Mouse (Mus musculus) heart, embryonic 14.5 days (tissue): Measurements from ENCODE around the gene Cd2bp2. TPM values are rescaled to one million over a fixed set of nuclear protein-coding genes. Genes with fewer than 3 reads are reported as not detected.

Experiments used
- ATAC-seq: fragments of 200-750 bp; cut with Nextera tagmentation; 2 replicates; pipeline ENCODE4 v1.8.0; 2017; ENCODE audit warnings: low read depth, moderate TSS enrichment; ENCODE audit not compliant: insufficient number of reproducible peaks, insufficient read depth, low FRiP score
- H3K27ac ChIP-seq, 2 experiments: fragments of 200-500 bp in 1 of 2; fragments of 300-500 bp in 1 of 2; sonication (generic) in 1 of 2; replicated peaks in 1 of 2; 2 replicates each; pipeline ENCODE4 v1.5.1; 2012 to 2014; ENCODE audit warnings: low read depth in 2 of 2, low read length in 2 of 2, control low read depth in 1 of 2, mild to moderate bottlenecking in 1 of 2, mixed read lengths in 1 of 2; ENCODE audit not compliant: control insufficient read depth in 1 of 2, insufficient read depth in 1 of 2
- H3K27me3 ChIP-seq: fragments of 300-500 bp; sonication (generic); 2 replicates; pipeline ENCODE4 v1.6.1; 2014; ENCODE audit warnings: mild to moderate bottlenecking, low read length, control low read depth; ENCODE audit not compliant: control insufficient read depth, insufficient read depth
- H3K36me3 ChIP-seq: fragments of 300-500 bp; sonication (generic); 2 replicates; pipeline ENCODE4 v1.6.1; 2014; ENCODE audit warnings: mild to moderate bottlenecking, control low read depth, low read length, mixed read lengths; ENCODE audit not compliant: control insufficient read depth, insufficient read depth
- H3K4me1 ChIP-seq, 2 experiments: fragments of 200-500 bp in 1 of 2; fragments of 300-500 bp in 1 of 2; sonication (generic) in 1 of 2; 2 replicates each; pipeline ENCODE4 v1.6.1; 2012 to 2014; ENCODE audit warnings: low read length in 2 of 2, control low read depth in 1 of 2, mixed read lengths in 1 of 2; ENCODE audit not compliant: control insufficient read depth in 2 of 2, insufficient read depth in 2 of 2
- H3K4me2 ChIP-seq: fragments of 300-500 bp; sonication (generic); 2 replicates; pipeline ENCODE4 v1.6.1; 2014; ENCODE audit warnings: mild to moderate bottlenecking, low read length
- H3K4me3 ChIP-seq, 2 experiments: fragments of 200-500 bp in 1 of 2; fragments of 300-500 bp in 1 of 2; sonication (generic) in 1 of 2; 2 replicates each; pipeline ENCODE4 v1.5.1; 2012 to 2014; ENCODE audit warnings: low read length in 2 of 2, mild to moderate bottlenecking in 2 of 2, control low read depth in 1 of 2, low read depth in 1 of 2, moderate library complexity in 1 of 2; ENCODE audit not compliant: control insufficient read depth in 1 of 2, insufficient read depth in 1 of 2
- H3K9ac ChIP-seq: fragments of 300-500 bp; sonication (generic); 2 replicates; pipeline ENCODE4 v1.6.1; 2014; ENCODE audit warnings: mild to moderate bottlenecking, low read length
- H3K9me3 ChIP-seq: fragments of 300-500 bp; sonication (generic); 2 replicates; pipeline ENCODE4 v1.6.1; 2016; ENCODE audit warnings: low read length, control low read depth; ENCODE audit not compliant: control insufficient read depth
- WGBS: fragments of 180-500 bp; shearing (Covaris S2); extraction: QIAGEN DNeasy Blood & Tissue Kit; methylation state at CpG from one replicate; pipeline ENCODE4 v1.1.7; 2014; 5-methylcytosine and 5-hydroxymethylcytosine counted together
- polyA plus RNA-seq: library from polyadenylated mRNA; unstranded; fragments of >200 nt; fragmentation: Nextera tagmentation; extraction: Ambion mirVana; gene quantifications from 2 replicates; pipeline ENCODE4 v1.2.1, GENCODE M21; 2014

The Cd2bp2 gene
- polyA plus RNA-seq, 1 experiment from 2014 or later: 34.8 TPM

DNA sequence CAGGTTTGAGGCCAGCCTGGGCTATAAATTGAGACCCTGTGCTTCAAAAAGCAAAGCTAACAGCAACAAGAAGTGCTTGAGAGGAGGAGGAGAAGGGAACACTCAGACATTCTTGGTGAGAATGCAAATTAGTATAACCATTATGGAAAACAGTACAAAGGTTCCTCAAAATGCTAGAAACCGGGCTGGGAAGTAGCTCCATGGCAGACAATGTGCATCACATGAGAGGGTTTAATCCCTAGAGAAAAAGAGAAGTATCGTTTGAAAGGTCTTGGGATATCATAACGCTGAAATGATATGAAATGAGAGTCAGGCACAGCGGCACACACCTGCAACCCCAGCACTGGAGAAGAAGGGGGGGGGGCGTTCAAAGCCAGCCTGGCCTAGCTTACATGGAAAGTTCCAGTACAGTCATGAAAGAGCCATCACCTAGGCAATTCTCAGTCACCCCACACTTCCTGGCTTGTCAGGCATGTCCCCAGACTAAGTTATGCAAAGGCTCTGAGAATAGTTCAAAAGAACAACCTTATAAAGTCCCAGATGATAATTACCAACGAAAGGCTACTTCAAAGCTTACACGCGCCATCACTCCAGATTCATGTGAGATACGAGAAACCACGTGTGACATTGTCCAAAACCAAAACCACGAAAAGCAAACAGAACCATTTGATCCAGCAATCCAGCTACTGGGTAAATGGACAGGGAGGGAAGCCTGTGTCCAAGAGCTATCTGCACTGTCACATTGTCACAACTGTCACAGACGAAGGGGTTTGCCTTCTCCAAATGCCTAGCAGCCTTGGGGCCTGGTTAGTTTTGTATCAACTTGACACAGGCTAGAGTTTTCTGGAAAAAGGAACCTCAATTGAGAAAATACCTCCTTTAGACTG, 30.0 kb downstream of the Cd2bp2 start:
- no peak overlapping the region for H3K9ac ChIP-seq
- no peak overlapping the region for H3K4me3 ChIP-seq
- H3K4me1 ChIP-seq: no peaks in the 10 kb centered on the region
- no peak for ATAC-seq
- H3K36me3 ChIP-seq: no peaks in the 10 kb centered on the region
- no peaks in the 10 kb centered on the region for H3K27me3 ChIP-seq
- 76% methylated on average over 12 of the region's 12 CpGs for WGBS
- no peak overlapping the region for H3K4me2 ChIP-seq
- 0 out of 2 replicates have a peak, but pooled peaks cover 3% of the 10 kb centered on the region for H3K9me3 ChIP-seq
- no peak overlapping the region for H3K27ac ChIP-seq

DNA sequence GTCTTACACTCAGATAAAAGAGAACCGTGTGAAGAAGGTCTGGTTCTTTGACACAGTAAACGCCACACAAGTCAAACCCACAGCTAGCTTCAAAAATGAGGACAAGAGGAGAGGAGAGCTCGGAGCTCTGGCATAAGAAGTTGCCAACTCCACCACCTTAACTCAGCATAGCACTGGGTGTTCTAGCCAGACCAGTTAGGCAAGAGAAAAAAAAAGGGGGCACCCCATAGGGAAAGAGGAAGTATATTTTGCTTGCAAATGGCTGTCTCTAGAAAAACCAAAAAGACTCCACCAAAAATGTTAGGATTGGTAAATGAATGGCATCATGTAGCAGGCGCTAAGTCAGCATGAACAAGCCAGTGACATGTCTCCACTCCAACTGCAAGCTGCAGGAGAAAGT, 31.8 kb downstream of the Cd2bp2 start:
- Histone ChIP-seq H3K27ac (no peak overlapping the region), H3K4me1 (no peaks in the 10 kb centered on the region), H3K9me3 (0 out of 2 replicates have a peak, but pooled peaks cover 3% of the 10 kb centered on the region), H3K4me3 (no peak overlapping the region), H3K9ac (no peak overlapping the region), H3K27me3 (no peaks in the 10 kb centered on the region), H3K36me3 (no peaks in the 10 kb centered on the region), H3K4me2 (no peak overlapping the region)
- WGBS: 80% methylated on average over 4 of the region's 4 CpGs
- ATAC-seq: no peak

DNA sequence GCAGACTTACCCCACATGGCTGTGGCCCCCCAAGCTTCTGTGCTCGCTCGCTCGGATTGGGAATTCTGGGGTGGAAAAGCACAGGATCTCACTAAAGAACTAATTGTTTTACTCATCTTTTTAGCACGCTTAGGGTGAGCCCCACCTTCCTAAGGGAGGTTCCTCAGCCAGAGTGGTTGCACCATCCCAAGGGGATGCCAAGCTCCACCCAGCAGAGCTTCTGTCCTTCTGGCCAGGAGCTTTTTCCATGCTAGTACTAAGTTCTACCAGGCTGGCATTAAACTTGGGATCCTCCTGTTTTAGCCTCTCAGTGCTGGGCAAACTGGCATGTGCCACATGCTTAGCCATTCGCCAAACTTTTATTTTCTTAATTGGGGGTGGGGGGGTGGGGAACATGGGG, 33.3 kb downstream of the Cd2bp2 start:
- H3K27ac ChIP-seq: no peak overlapping the region
- no peak overlapping the region for H3K4me2 ChIP-seq
- WGBS: 82% methylated on average over 5 of the region's 5 CpGs
- ATAC-seq: no peak
- 0 out of 2 replicates have a peak, but pooled peaks cover 3% of the 10 kb centered on the region for H3K9me3 ChIP-seq
- H3K9ac ChIP-seq: no peak overlapping the region
- H3K4me3 ChIP-seq: no peak overlapping the region
- H3K27me3 ChIP-seq: no peaks in the 10 kb centered on the region
- no peaks in the 10 kb centered on the region for H3K4me1 ChIP-seq
- no peaks in the 10 kb centered on the region for H3K36me3 ChIP-seq

DNA sequence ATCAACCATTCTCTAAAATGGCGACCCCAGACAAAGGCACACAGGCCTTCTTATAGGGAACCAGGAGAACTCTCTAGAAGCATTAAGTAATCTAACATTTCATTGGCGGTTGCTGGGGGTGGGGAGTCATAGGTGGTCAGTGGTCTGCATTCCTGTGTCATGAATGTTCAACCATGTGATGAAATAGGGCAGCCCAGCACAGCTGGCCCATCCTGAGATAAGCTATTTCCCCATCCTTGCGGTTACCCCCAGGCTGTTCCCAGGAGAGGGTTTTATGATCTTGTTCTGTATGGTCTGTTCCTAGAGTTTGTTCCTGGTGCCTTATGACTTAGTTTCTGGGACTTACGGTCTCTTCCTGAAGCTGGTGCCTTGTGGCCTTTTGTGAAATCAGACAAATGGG, 38.3 kb downstream of the Cd2bp2 start:
- Histone ChIP-seq H3K9ac (no peak overlapping the region), H3K9me3 (no peaks in the 10 kb centered on the region), H3K36me3 (no peaks in the 10 kb centered on the region), H3K4me1 (peaks cover 0 to 2% of the 10 kb centered on the region in 2 experiments; a peak in 2 of 4 replicates), H3K4me3 (no peak overlapping the region), H3K27me3 (no peaks in the 10 kb centered on the region), H3K4me2 (no peak overlapping the region), H3K27ac (no peak overlapping the region)
- ATAC-seq: no peak
- 73% methylated on average over 4 of the region's 4 CpGs for WGBS

DNA sequence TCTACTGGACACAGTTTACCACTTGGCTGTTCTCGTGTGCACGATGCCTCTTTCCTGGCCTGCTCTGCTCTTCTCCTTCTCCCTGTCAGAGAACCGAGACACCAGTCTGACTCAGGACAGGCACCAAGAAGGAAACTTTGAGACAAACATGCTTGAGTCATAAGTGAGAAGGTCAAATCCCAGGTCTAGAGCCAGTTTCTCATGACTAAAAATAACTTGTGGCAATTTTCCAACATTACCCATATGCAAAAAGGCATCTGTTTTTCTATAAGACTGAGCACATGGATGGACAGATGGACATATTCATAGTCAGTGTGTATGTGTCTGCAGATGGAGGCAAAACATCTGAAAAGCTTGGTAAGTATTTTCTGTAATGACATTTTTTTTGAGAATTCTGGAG, 42.4 kb downstream of the Cd2bp2 start:
- peaks cover 0 to 2% of the 10 kb centered on the region in 2 experiments; a peak in 2 of 4 replicates for H3K4me1 ChIP-seq
- no peaks in the 10 kb centered on the region for H3K9me3 ChIP-seq
- no peak overlapping the region for H3K9ac ChIP-seq
- H3K4me2 ChIP-seq: no peak overlapping the region
- H3K27me3 ChIP-seq: no peaks in the 10 kb centered on the region
- no peak for ATAC-seq
- 22% methylated on average over 3 of the region's 3 CpGs for WGBS
- H3K27ac ChIP-seq: 0 out of 4 replicates have a peak overlapping the region, but pooled peaks of 1 of the 2 experiments have one; percentile 2
- no peaks in the 10 kb centered on the region for H3K36me3 ChIP-seq
- no peak overlapping the region for H3K4me3 ChIP-seq

DNA sequence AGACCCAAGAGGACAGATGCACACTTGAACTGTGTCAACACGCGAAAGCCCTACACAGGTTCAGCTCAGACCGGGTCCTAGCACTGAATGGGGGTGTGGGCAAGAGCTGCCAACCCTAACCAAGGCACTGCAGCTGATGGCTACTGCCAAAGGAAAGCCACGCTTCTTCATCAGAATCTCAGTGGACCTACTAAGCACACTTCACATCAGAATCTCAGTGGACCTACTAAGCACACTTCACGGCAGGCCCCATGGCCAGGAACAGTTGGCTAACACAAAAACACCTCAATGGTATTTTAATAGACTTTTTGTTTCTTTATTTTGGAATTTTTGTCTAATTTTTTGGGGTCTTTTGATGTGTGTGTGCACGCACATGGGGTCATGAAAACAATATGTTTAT, 43.4 kb downstream of the Cd2bp2 start:
- H3K4me3 ChIP-seq: no peak overlapping the region
- no peak for ATAC-seq
- H3K27me3 ChIP-seq: no peaks in the 10 kb centered on the region
- H3K9ac ChIP-seq: no peak overlapping the region
- H3K4me2 ChIP-seq: no peak overlapping the region
- H3K36me3 ChIP-seq: no peaks in the 10 kb centered on the region
- H3K4me1 ChIP-seq: peaks cover 8 to 9% of the 10 kb centered on the region in 2 experiments; a peak in 2 of 4 replicates
- H3K9me3 ChIP-seq: no peaks in the 10 kb centered on the region
- 92% methylated on average over 6 of the region's 6 CpGs for WGBS
- H3K27ac ChIP-seq: no peak overlapping the region

DNA sequence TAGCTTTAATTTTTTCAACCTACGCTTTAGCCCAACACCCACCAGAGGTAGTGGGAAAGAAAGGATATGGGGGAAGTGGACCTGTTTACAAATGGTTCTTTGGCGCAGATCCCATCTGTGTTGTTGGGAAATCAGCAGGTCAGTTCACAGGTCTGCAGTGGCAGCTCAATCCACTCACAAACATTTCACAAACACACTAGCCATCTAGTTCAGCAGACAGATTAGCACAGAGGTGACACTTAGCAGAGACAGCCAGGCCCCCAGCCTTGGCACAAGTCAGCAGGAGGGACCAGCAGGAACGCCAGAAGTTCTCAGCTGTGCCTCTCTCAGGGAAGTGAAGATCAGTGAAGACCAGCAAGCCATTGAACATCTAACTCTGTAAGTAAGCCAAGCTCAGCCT, 47.9 kb downstream of the Cd2bp2 start:
- Histone ChIP-seq H3K4me2 (no peak overlapping the region), H3K9ac (no peak overlapping the region), H3K4me3 (no peak overlapping the region), H3K27ac (peak overlapping the region; percentile 9 to 44; a peak in 1 of 4 replicates), H3K27me3 (no peaks in the 10 kb centered on the region), H3K36me3 (no peaks in the 10 kb centered on the region), H3K9me3 (no peaks in the 10 kb centered on the region), H3K4me1 (peaks cover 8 to 10% of the 10 kb centered on the region in 2 experiments; a peak in 2 of 4 replicates)
- WGBS: 36% methylated on average over 3 of the region's 3 CpGs
- no peak for ATAC-seq
